ENCODE assay signal across 9 mouse cellular contexts in genomic region chr10:83634461-83634860, GRCm38 (mm10). TPM values are rescaled to one million over a fixed set of nuclear protein-coding genes. Genes with fewer than 3 reads are reported as not detected.
DNase-seq lines count a peak whose midpoint lies in the region; ATAC-seq and TF ChIP-seq lines count a peak whose summit lies in the region.
"Had no signal": no experiment of that assay in that cellular context is flagged by ENCODE, and none has a peak within 500 bp of the region (broad histone marks: within the 10 kb centered on the region; RNA-seq: fewer than 3 reads in every experiment).

No protein-coding gene starts in this region.

- WGBS in forebrain, postnatal 0 days = 33% methylated on average over 5 of the region's 5 CpGs
- WGBS in forebrain, embryonic 16.5 days = 40% methylated on average over 5 of the region's 5 CpGs
- WGBS in hindbrain, embryonic 13.5 days = 32% methylated on average over 5 of the region's 5 CpGs
- 19% methylated on average over 5 of the region's 5 CpGs for WGBS in midbrain, postnatal 0 days

- H3K27me3 ChIP-seq in forebrain, postnatal 0 days (ENCODE audit: insufficient read depth, low read length) = no peaks in the 10 kb centered on the region
- no peaks in the 10 kb centered on the region for H3K27me3 ChIP-seq in forebrain, embryonic 16.5 days (replicated peaks; ENCODE audit: control insufficient read depth, insufficient read depth, low read length)
- H3K27me3 ChIP-seq in hindbrain, embryonic 13.5 days = no peaks in the 10 kb centered on the region
- no peaks in the 10 kb centered on the region for H3K27me3 ChIP-seq in midbrain, postnatal 0 days (ENCODE audit: insufficient read depth, low read length)

- no peak overlapping the region for H3K4me2 ChIP-seq in forebrain, postnatal 0 days (ENCODE audit: low read depth)
- H3K4me2 ChIP-seq in forebrain, embryonic 16.5 days (ENCODE audit: low read length) = no peak overlapping the region
- H3K4me2 ChIP-seq in hindbrain, embryonic 13.5 days = no peak overlapping the region
- no peak overlapping the region for H3K4me2 ChIP-seq in midbrain, postnatal 0 days (ENCODE audit: low read depth, low read length, poor library complexity, severe bottlenecking)

- no peak overlapping the region for H3K4me3 ChIP-seq in forebrain, postnatal 0 days (ENCODE audit: low read depth, low read length)
- no peak overlapping the region for H3K4me3 ChIP-seq in forebrain, embryonic 16.5 days (replicated peaks; ENCODE audit: low read length)
- H3K4me3 ChIP-seq in hindbrain, embryonic 13.5 days = no peak overlapping the region
- H3K4me3 ChIP-seq in midbrain, postnatal 0 days (ENCODE audit: low read depth, low read length) = no peak overlapping the region
- H3K4me3 ChIP-seq: heart, adult 2 months had no signal

- no peak overlapping the region for H3K27ac ChIP-seq in forebrain, postnatal 0 days (ENCODE audit: low read depth, low read length)
- no peak overlapping the region for H3K27ac ChIP-seq in forebrain, embryonic 16.5 days (ENCODE audit: low read length)
- no peak overlapping the region for H3K27ac ChIP-seq in hindbrain, embryonic 13.5 days
- no peak overlapping the region for H3K27ac ChIP-seq in midbrain, postnatal 0 days (ENCODE audit: low read depth, low read length)
- H3K27ac ChIP-seq: heart, adult 2 months had no signal

- no peak for TF ChIP-seq CTCF in forebrain, postnatal 0 days (IDR thresholded peaks at IDR 0.05; ENCODE audit: low read depth)
- no peak for TF ChIP-seq CTCF in midbrain, postnatal 0 days (IDR thresholded peaks at IDR 0.05)

- DNase-seq in forebrain, postnatal 0 days = no peak
- DNase-seq in spleen, postnatal 36 days (ENCODE audit: low spot score in 2 of 2) = peak; percentile 23 to 31
- no peak for DNase-seq in spleen, adult 12 weeks (ENCODE audit: low spot score)
- peak; percentile 59 for DNase-seq in midbrain, postnatal 0 days (ENCODE audit: low spot score)
- DNase-seq in urinary bladder, postnatal 4 days (ENCODE audit: low spot score in 2 of 2) = no peak
- DNase-seq in gastrocnemius, postnatal 10 days = no peak

- H3K4me1 ChIP-seq in forebrain, postnatal 0 days (ENCODE audit: insufficient read depth) = no peaks in the 10 kb centered on the region
- H3K4me1 ChIP-seq in forebrain, embryonic 16.5 days (replicated peaks; ENCODE audit: control insufficient read depth, insufficient read depth, low read length) = peaks cover 18% of the 10 kb centered on the region
- H3K4me1 ChIP-seq in hindbrain, embryonic 13.5 days (replicated peaks) = peaks cover 20% of the 10 kb centered on the region
- H3K4me1 ChIP-seq in midbrain, postnatal 0 days (ENCODE audit: insufficient read depth, low read length) = no peaks in the 10 kb centered on the region

- ATAC-seq in forebrain, postnatal 0 days = peak; percentile 21; the same call in 1 of the 2 replicates
- no peak for ATAC-seq in forebrain, embryonic 16.5 days
- no peak for ATAC-seq in hindbrain, embryonic 13.5 days (ENCODE audit: low FRiP score)
- 0 out of 2 replicates have a peak, but pooled peaks have one; percentile 24 for ATAC-seq in midbrain, postnatal 0 days (ENCODE audit: low FRiP score)

- H3K9ac ChIP-seq in forebrain, postnatal 0 days = no peak overlapping the region
- H3K9ac ChIP-seq in forebrain, embryonic 16.5 days (replicated peaks; ENCODE audit: low read depth, low read length) = no peak overlapping the region
- H3K9ac ChIP-seq in hindbrain, embryonic 13.5 days = 0 out of 2 replicates have a peak overlapping the region, but pooled peaks have one; percentile 14
- H3K9ac ChIP-seq in midbrain, postnatal 0 days (replicated peaks; ENCODE audit: low read length, poor library complexity, severe bottlenecking) = no peak overlapping the region

- no peaks in the 10 kb centered on the region for H3K9me3 ChIP-seq in forebrain, postnatal 0 days (ENCODE audit: low read length)
- H3K9me3 ChIP-seq in forebrain, embryonic 16.5 days (ENCODE audit: control insufficient read depth, low read length) = no peaks in the 10 kb centered on the region
- no peaks in the 10 kb centered on the region for H3K9me3 ChIP-seq in hindbrain, embryonic 13.5 days
- H3K9me3 ChIP-seq in midbrain, postnatal 0 days (ENCODE audit: low read length) = no peaks in the 10 kb centered on the region

- H3K36me3 ChIP-seq in forebrain, postnatal 0 days (ENCODE audit: insufficient read depth) = no peaks in the 10 kb centered on the region
- H3K36me3 ChIP-seq in forebrain, embryonic 16.5 days (ENCODE audit: control insufficient read depth, insufficient read depth) = no peaks in the 10 kb centered on the region
- peaks cover 19% of the 10 kb centered on the region for H3K36me3 ChIP-seq in hindbrain, embryonic 13.5 days
- peaks cover 13% of the 10 kb centered on the region; the same call in 1 of the 2 replicates for H3K36me3 ChIP-seq in midbrain, postnatal 0 days (ENCODE audit: insufficient read depth, low read length)

RNA-seq across cellular contexts. Expression of gene Appl2, which starts 14.1 kb away (rescaled TPM):
- total RNA-seq in forebrain, postnatal 0 days (2014; rRNA removed) = 38.2 and 38.5 TPM in 2 replicates
- 17.4 and 26.1 TPM in 2 replicates for polyA plus RNA-seq in forebrain, postnatal 0 days (2015; fragmentation: Nextera tagmentation; extraction: Ambion mirVana)
- 34.9 and 38.5 TPM in 2 replicates for polyA plus RNA-seq in forebrain, embryonic 16.5 days (2015; fragmentation: Nextera tagmentation; extraction: Ambion mirVana)
- 48.3 and 48.4 TPM in 2 replicates for polyA plus RNA-seq in hindbrain, embryonic 13.5 days (2015; fragmentation: Nextera tagmentation; extraction: Ambion mirVana)
- 54.5 and 57.4 TPM in 2 replicates for total RNA-seq in midbrain, postnatal 0 days (2014; rRNA removed)
- 40.7 and 42.1 TPM in 2 replicates for polyA plus RNA-seq in midbrain, postnatal 0 days (2015; fragmentation: Nextera tagmentation; extraction: Ambion mirVana)
- 10 to 100 TPM; 21.0 to 29.5 TPM for total RNA-seq in gastrocnemius, postnatal 10 days (2021)

Comparison
In these comparisons a context has a peak if more than half of its experiments do, and no peak if none do; other contexts are left out.
1. ATAC-seq: peak in forebrain, postnatal 0 days (single experiment) and midbrain, postnatal 0 days (single experiment); none in forebrain, embryonic 16.5 days (single experiment) and hindbrain, embryonic 13.5 days (single experiment).
2. DNase-seq: peak in spleen, postnatal 36 days (2 of 2) and midbrain, postnatal 0 days (single experiment); none in forebrain, postnatal 0 days (single experiment), spleen, adult 12 weeks (single experiment), urinary bladder, postnatal 4 days (0 of 2) and gastrocnemius, postnatal 10 days (single experiment).